Mouse (Mus musculus): ENCODE results near the gene Nemp1.

Nemp1 gene

GRCm38 (mm10) chr10:127674794-127675522 is 8.3 kb downstream of the Nemp1 start:
- peak; percentile 88 for DNase-seq (ENCODE audit: low spot score)

DNA sequence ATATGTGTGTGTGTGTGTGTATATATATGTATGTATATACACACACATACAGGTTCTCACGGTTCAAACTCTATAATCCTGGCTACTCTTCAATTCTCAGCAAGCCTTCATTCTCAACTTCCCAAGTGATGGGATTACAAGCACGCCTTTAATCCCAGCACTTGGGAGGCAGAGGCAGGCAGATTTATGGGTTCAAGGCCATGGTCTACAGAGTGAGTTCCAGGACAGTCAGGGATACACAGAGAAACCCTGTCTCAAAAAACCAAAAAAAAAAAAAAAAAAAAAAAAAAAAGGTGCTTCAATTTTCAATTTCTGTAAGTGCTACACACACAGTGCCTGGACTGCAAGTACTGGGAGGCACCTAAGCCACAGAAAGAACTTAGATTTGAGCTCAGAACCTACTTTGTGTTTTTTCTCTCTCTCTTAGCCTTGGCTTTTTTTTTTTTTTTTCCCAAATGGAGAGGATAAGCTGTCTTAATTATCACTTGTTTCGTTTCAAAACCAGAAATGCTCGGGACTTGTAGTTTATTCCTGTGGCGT is 9.2 kb downstream of the Nemp1 start:
- DNase-seq (ENCODE audit: low spot score) = no peak

- DNase-seq (ENCODE audit: low spot score) = peak; percentile 84
Observed at GRCm38 (mm10) chr10:127676691-127677548, 10.2 kb downstream of the Nemp1 start.

DNA sequence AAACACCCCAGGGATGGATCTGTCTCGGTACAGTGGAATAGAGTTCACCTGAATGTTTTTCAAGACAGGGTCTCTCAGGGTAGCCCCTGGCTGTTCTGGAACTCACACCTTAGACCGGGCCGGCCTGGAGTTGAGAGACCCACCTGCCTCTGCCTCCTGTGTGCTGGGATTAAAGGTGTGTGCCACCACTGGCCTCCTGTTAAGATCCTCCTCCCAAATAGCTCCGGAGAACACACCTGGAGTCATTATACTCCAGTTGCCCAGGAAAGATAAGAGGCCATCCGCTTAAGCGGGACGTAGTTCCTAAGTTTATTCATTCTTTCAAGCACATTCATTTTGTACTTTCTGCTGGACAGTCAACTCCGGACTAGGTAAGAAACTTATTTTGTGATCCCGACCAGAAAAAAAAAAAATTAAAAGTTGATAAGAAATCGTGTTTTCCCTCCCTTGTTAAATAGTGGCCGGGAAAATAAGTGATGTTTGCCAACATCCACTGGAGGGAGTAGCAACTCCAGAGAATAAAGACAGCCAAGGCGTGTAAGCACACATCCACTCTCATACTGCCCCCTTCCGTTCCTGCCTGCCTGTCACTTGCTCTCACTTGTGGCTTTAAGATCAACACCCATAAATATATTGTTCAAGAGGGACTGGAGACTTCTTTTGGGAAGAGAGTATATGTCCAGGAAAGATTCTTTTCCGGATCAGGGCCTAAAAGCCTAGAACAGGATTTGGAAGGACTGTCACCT is 11.1 kb downstream of the Nemp1 start:
- peak; percentile 60 for DNase-seq (ENCODE audit: low spot score)

DNA sequence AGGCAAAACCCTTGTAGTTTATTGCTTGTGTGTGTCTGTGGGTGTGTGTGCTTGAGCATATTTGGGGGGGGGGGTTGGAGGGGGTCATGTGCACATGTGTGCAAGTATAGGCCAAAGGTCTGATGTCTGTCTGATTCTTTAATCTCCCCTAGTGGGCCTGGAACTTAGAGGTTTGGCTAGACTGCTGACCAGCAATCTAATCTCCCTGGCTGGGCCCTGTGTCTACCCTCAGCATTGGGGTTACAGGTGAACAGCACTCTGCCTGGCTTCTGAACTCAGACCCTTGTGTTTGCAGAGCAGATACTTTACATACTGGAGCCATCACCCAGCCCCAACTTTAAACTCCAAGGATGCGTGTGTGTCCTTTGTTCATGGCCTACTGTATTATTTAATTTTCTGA is 12.5 kb downstream of the Nemp1 start:
- no peak for DNase-seq (ENCODE audit: low spot score)

DNA sequence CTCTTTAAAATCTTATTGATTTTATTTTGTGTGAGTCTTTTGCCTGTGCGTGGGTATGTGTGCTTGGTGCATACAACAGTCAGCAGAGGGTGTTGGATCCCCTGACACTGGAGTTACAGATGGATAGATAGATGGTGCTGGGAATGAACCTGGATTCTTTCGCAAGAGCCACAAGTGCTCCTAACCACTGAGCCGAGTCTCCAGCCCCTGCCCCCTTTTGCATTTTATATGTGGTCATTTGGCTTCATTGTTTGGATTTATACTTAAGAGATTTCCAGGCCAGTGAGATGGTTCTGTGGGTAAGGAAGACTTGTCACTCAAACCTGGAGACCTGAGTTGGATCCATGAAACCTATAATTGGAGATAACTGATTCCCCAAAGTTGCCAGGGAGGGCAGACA is 13.2 kb downstream of the Nemp1 start:
- no peak for DNase-seq (ENCODE audit: low spot score)

GRCm38 (mm10) chr10:127682886-127683285 is 16.2 kb downstream of the Nemp1 start:
- no peak for DNase-seq (ENCODE audit: low spot score)

DNA sequence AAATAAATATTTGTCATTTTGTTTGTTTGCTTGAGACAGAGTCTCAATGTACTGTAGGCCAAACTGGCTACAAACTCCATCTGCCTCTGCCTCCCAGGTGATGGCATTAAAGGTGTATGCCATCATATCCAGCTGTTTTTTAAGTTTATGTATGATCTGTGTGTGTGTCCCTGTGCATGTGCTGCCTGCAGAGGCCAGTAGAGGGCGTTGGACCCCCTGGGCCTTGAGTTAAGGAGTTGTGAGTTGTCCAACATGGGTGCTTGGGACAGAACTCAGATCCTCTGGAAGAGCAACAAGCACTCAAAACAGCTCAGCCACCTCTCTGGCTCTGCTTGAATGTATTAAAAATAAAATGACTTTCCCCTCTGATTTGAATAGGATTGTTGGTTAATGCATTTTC is 24.4 kb downstream of the Nemp1 start:
- no peak for DNase-seq (ENCODE audit: low spot score)

GRCm38 (mm10) chr10:127694636-127695035 is 27.9 kb downstream of the Nemp1 start:
- no peak for DNase-seq (ENCODE audit: low spot score)

GRCm38 (mm10) chr10:127695775-127696174 is 29.1 kb downstream of the Nemp1 start:
- DNase-seq (ENCODE audit: low spot score) = no peak

DNA sequence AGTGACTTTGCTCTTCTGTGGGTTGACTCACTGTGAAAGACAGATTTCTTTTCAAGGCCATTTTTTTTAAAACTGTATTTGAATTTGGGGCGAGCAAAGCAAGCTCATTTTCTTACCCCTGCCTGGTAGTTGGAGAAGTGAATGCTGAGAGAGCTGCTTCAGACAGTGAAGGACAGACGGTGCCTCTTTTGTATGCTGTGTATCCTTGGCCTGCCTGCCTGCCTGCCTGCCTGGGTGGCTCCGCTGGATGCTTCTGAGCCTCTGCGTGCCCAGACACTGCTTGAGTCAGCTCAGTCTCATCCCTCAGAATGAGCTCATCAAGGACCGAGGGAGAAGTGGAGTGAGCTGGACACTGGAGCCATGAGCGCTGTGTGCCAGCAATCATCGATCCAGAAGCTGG is 32.3 kb downstream of the Nemp1 start:
- no peak for DNase-seq (ENCODE audit: low spot score)

DNA sequence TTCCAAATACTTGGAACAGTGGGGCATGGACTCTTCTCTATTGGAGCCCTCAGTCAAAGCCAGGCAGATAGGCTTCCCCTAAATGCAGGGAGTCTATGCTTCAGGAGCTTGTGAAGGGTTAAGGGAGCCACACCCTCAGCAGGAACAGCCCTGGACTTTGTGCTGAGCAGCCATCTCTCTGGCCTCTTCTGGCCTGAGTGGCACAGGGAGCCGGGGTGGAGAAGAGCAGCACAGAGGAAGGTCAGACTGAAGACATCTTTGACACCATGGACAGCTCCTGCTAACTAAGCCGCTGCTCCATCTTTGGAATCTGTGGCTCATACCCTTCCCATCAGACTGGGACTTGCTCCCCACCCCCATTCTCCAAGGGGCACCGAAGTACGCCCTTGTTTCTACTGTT is 36.6 kb downstream of the Nemp1 start:
- no peak for DNase-seq (ENCODE audit: low spot score)

DNA sequence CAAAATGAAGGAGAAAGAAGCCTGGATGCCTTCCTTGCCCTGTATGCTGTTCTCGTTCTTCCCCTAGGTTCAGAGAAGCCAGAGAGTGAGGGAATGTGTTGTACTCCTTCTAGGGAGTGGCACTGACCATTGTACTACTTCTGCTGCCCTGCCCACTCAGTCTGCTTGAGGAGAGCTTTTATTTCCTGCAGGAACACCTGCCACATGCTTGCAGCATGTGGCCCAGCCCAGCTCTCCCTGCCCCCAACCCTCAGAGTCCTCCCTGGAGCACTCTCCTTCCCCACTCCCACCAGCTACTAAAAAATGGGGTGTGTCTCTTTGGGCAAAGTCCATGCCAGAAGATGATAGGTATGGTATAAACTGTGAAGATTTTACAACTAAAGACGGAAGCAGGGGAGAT is 37.6 kb downstream of the Nemp1 start:
- no peak for DNase-seq (ENCODE audit: low spot score)

DNA sequence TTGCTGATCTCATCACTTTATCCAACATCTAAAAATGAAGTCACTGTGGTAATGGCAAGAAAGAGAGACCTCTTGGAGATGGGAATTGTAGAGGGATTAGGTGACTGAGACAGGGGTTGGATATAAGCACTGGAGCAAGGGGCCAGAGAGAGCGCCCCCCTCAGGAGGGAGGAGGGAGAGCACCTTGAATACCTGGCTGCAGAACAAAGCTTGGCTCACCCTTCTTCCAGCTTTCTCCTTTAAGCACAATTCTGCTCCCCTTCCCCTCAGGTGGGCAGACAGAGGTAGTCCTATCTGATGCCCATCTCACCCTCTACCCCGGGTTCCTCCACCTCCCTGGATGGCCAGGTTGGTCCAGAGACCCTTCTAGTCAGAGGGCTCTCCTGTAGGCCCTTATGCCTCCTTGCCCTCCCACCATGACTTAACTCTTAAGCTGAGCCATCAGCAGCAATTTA is 38.1 kb downstream of the Nemp1 start, which contains the start of gene Myo1a:
Gene Myo1a, plus strand, starts transcription at position 405 of the 455 bp plus-strand sequence.
- DNase-seq (ENCODE audit: low spot score) = no peak

GRCm38 (mm10) chr10:127705783-127706182 is 39.1 kb downstream of the Nemp1 start:
- no peak for DNase-seq (ENCODE audit: low spot score)

- no peak for DNase-seq (ENCODE audit: low spot score)
Observed at GRCm38 (mm10) chr10:127707721-127708120, 41.0 kb downstream of the Nemp1 start.

- no peak for DNase-seq (ENCODE audit: low spot score)
Observed at GRCm38 (mm10) chr10:127708850-127709370, 42.2 kb downstream of the Nemp1 start.

GRCm38 (mm10) chr10:127710331-127710730 is 43.6 kb downstream of the Nemp1 start:
- no peak for DNase-seq (ENCODE audit: low spot score)

GRCm38 (mm10) chr10:127712736-127713135 is 46.0 kb downstream of the Nemp1 start:
- no peak for DNase-seq (ENCODE audit: low spot score)

DNA sequence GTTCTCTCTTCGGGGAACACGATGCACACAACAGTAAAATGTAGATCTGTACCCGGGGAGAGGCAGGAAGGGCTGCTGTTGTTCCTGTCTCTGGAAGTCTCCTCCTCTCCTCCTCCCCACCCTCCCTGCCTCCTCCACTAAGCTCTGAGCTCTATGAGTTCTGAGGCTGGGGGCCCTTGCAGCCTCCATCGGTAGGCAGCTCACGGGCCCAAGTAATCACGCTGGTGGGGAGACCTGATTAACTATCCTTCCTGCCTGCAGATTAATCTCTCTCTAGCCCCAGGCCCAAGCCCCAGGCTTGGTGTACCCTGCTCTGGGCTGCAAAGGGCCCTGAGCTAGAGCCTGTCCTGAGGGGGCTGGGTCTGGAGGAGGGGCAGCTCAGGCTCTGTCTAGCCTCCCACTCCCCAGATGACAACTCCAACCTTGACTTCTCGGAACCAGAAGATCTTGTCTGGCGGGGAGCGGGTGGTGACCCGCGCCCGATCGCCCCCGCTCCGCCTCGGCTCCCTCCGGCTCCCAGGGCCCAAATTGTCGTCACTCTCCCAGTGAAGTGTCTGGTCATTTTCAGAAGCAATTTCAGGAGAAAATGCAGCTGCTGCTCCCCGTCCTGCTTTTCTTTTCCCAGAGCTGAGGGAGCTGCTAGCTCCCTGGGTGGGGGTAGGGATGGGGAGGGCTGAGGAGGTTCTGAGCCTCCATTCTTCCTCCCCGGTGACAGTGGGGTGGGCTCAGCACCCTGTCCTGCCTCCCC is 55.1 kb downstream of the Nemp1 start:
- DNase-seq (ENCODE audit: low spot score) = no peak

DNA sequence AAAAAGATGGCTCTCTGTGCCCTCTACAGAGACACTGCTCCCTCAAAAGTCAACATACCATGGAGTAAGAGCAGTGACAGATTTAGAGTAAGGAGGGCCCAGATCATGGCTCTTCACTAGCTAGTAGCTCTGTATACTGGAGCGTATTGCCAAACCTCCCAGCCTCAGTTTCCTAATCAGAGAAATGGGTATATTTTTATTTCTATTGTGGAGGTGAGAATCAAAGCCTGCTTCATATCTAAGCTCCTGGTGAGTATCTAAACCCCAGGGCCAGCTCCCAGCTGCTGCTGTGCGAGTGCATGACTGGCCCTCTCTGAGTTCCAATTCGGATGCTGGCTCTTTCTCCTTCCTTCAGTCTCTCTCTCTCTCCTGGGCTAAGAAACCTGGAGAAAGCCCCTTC is 57.5 kb downstream of the Nemp1 start, which contains the start of gene Tac2:
Gene Tac2, plus strand, starts transcription at position 301 of the 400 bp plus-strand sequence.
- DNase-seq (ENCODE audit: low spot score) = no peak
